Mouse (Mus musculus) testis, adult 2 months (tissue): ENCODE results near the gene Rbm6. TPM values are rescaled to one million over a fixed set of nuclear protein-coding genes. Genes with fewer than 3 reads are reported as not detected.
A peak's percentile ranks its signal among the peaks of the same experiment; 100 is the strongest.

Source experiments
- H3K27ac ChIP-seq: fragments of 200-500 bp; 2 replicates; pipeline ENCODE4 v1.5.1; 2012; ENCODE audit warnings: low read depth, low read length; ENCODE audit not compliant: control insufficient read depth, insufficient read depth
- H3K27me3 ChIP-seq: fragments of 200-500 bp; 2 replicates; pipeline ENCODE4 v1.6.1; 2012; ENCODE audit warnings: mild to moderate bottlenecking, low read length, moderate library complexity; ENCODE audit not compliant: control insufficient read depth, insufficient read depth
- H3K36me3 ChIP-seq: fragments of 200-500 bp; 2 replicates; pipeline ENCODE4 v1.6.1; 2012; ENCODE audit warnings: mild to moderate bottlenecking, low read length; ENCODE audit not compliant: control insufficient read depth, insufficient read depth
- H3K4me1 ChIP-seq: fragments of 200-500 bp; 2 replicates; pipeline ENCODE4 v1.6.1; 2012; ENCODE audit warnings: low read length; ENCODE audit not compliant: control insufficient read depth, insufficient read depth
- H3K4me3 ChIP-seq: fragments of 200-500 bp; 2 replicates; pipeline ENCODE4 v1.5.1; 2012; ENCODE audit warnings: low read depth, mild to moderate bottlenecking, low read length, moderate library complexity, mixed read lengths; ENCODE audit not compliant: control insufficient read depth
- CTCF ChIP-seq: fragments of 200-500 bp; IDR thresholded peaks from 2 replicates; pipeline ENCODE4 v1.5.1; 2012; ENCODE audit warnings: low read depth, mild to moderate bottlenecking, inconsistent platforms, low read length, moderate library complexity; ENCODE audit not compliant: control insufficient read depth, insufficient read depth, insufficient replicate concordance
- POLR2A ChIP-seq: fragments of 200-500 bp; IDR thresholded peaks from 2 replicates; pipeline ENCODE4 v1.6.1; 2012; ENCODE audit warnings: low read depth, mild to moderate bottlenecking, inconsistent platforms, low read length, moderate library complexity; ENCODE audit not compliant: control insufficient read depth
- polyA plus RNA-seq: library from polyadenylated mRNA; depleted of rRNA; stranded (reverse); fragments of >200 nt; gene quantifications from 2 replicates; pipeline ENCODE4 v1.2.3, GENCODE M21; 2012

The Rbm6 gene
- polyA plus RNA-seq, 1 experiment = 28.1 TPM

GRCm38 (mm10) chr9:107750378-107750777, 122.7 kb downstream of the Rbm6 start:
- H3K4me1 ChIP-seq = no peaks in the 10 kb centered on the region
- H3K27ac ChIP-seq = no peak overlapping the region
- peaks cover 13% of the 10 kb centered on the region for H3K36me3 ChIP-seq
- H3K4me3 ChIP-seq = no peak overlapping the region
- no peaks in the 10 kb centered on the region for H3K27me3 ChIP-seq
- no peak for TF ChIP-seq CTCF
- TF ChIP-seq POLR2A = no peak

DNA sequence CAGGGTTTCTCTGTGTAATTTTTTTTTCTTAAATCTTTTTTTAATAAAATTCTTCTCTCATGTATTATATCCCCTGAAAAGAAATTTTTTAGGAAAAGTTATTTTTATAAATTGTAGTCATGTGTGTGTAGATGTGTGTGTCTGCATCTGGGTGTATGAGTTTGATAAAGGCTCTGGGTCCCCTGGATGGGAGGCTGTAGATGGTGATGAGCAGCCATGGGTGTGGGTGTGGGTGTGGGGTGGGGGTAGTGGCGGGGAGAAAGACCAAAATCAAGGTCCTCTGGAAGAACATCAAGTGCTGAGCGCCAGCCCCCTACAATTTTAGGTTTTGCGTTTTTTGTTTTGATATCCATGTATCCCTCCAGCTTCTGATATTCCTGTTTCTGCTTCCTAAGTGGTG, 125.0 kb downstream of the Rbm6 start:
- TF ChIP-seq POLR2A = no peak
- no peak for TF ChIP-seq CTCF
- Histone ChIP-seq H3K4me3 (no peak overlapping the region), H3K27me3 (no peaks in the 10 kb centered on the region), H3K36me3 (peaks cover 12% of the 10 kb centered on the region), H3K27ac (no peak overlapping the region), H3K4me1 (no peaks in the 10 kb centered on the region)

- H3K36me3 ChIP-seq = peaks cover 12% of the 10 kb centered on the region
- no peak overlapping the region for H3K4me3 ChIP-seq
- no peaks in the 10 kb centered on the region for H3K4me1 ChIP-seq
- TF ChIP-seq POLR2A (no peak), CTCF (no peak)
- no peak overlapping the region for H3K27ac ChIP-seq
- H3K27me3 ChIP-seq = no peaks in the 10 kb centered on the region
These were observed 125.7 kb downstream of the Rbm6 start for GRCm38 (mm10) chr9:107747310-107747709.

DNA sequence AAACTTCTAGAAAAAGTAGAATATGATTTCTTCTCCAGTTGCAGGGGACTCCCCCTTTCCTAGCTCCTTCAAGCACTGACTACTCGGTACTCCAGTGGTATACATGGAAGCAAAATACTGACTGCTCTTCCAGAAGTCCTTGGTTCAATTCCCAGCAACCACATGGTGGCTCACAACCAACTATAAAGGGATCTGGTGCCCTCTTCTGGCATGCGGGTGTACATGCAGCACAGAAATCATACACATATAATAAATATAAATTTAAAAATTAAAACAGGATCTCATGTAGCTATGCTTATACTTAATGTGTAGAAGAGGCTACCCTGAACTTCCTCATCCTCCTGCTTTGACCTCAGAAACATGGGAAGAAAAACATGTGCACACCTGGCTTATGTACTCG, 126.4 kb downstream of the Rbm6 start:
- H3K36me3 ChIP-seq = peaks cover 13% of the 10 kb centered on the region
- H3K27me3 ChIP-seq = no peaks in the 10 kb centered on the region
- H3K4me1 ChIP-seq = no peaks in the 10 kb centered on the region
- H3K27ac ChIP-seq = no peak overlapping the region
- no peak overlapping the region for H3K4me3 ChIP-seq
- TF ChIP-seq CTCF = no peak
- TF ChIP-seq POLR2A = no peak

DNA sequence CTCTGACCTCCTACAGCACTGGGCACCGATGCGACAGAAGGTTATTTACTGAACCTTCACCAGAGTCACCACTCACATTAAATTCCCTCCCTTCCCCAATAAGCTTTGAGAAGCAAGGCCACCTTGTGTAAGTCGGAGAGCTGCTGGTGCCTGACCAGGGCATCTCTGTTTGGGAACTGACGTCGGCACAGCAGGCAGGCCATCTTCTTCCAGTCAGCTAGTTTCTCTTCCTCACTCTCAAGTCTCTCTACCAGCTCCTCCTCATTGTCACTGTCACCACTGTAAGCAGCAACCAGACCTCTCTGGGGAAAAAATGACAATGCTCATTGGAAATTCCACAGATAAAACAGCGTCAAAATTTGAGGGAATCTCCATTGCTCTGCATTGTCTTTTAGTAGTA, 129.0 kb downstream of the Rbm6 start:
- TF ChIP-seq CTCF (no peak), POLR2A (no peak)
- no peaks in the 10 kb centered on the region for H3K27me3 ChIP-seq
- H3K36me3 ChIP-seq = peaks cover 8% of the 10 kb centered on the region
- no peaks in the 10 kb centered on the region for H3K4me1 ChIP-seq
- H3K4me3 ChIP-seq = no peak overlapping the region
- H3K27ac ChIP-seq = no peak overlapping the region

GRCm38 (mm10) chr9:107738841-107739202, 134.2 kb downstream of the Rbm6 start:
- TF ChIP-seq CTCF = peak; percentile 41; the same call in 1 of the 2 replicates
- no peak for TF ChIP-seq POLR2A
- H3K4me1 ChIP-seq = peaks cover 3% of the 10 kb centered on the region; the same call in 1 of the 2 replicates
- no peak overlapping the region for H3K4me3 ChIP-seq
- no peaks in the 10 kb centered on the region for H3K27me3 ChIP-seq
- H3K36me3 ChIP-seq = peaks cover 3% of the 10 kb centered on the region
- H3K27ac ChIP-seq = no peak overlapping the region

DNA sequence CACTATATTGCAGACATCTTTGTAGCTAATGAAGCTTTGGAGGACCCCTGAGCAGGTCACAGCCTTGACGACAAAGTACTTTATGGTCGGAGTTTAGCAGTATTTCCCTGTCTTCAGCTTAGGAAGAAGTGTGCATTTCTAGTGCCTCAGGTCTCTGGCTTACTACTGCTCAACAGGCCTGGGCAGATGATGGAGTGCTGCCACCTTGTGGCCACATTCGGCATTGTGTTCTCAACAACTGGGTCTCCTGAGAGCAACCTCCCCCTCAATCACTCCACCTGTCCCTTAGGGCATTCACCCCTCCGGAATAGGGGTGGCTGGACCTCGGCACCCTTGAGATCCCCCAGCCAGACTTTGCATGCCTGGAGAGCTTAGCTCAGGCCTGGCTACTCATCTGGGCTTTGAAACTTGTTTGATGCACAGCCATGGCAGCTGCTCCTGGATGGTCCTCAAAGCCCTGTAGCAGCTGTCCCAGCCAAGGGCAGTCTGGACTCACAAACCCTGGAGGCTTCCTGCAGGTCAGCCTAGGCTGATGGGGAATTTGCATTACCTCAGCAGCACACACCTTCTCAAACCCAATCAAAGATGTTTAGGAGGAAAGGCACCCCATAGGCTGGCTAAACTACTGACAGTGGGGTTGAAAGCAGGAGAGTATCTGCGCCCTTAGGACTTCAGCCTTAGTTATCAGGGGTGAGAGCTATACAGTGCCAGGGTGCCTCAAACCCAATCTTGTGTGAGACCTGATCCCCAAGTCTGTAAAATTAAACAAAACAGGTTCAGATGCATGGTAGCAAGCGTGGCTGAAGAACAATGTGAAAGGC, 134.8 kb downstream of the Rbm6 start:
- peaks cover 2% of the 10 kb centered on the region for H3K36me3 ChIP-seq
- peaks cover 3% of the 10 kb centered on the region; the same call in 1 of the 2 replicates for H3K4me1 ChIP-seq
- no peak overlapping the region for H3K4me3 ChIP-seq
- no peak overlapping the region for H3K27ac ChIP-seq
- H3K27me3 ChIP-seq = no peaks in the 10 kb centered on the region
- TF ChIP-seq CTCF (peak; percentile 92), POLR2A (peak; percentile 41; the same call in 1 of the 2 replicates)

DNA sequence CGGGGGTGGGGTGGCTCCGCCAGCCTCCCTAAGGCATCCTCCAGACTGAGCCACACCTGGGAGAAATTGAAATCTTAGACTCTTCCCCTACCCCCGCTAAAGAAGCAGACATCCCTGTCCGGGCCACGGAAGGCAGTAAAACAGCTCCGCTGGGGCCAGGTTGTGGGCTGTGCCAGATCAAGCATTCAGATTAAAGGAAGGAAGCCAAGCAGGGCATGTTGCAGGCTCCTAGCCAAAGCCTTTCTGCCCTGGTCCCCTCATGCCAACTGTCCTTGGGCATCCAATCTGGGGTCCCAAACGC, 136.9 kb downstream of the Rbm6 start:
- Histone ChIP-seq H3K36me3 (no peaks in the 10 kb centered on the region; the same call in 1 of the 2 replicates), H3K4me1 (peaks cover 3% of the 10 kb centered on the region; the same call in 1 of the 2 replicates), H3K4me3 (no peak overlapping the region), H3K27me3 (no peaks in the 10 kb centered on the region), H3K27ac (no peak overlapping the region)
- TF ChIP-seq CTCF (no peak), POLR2A (no peak)
